In genomic region chr8:85365176-85365575, GRCm38 (mm10) we compare ENCODE assay signal across 12 mouse cellular contexts. TPM values are rescaled to one million over a fixed set of nuclear protein-coding genes. Genes with fewer than 3 reads are reported as not detected.
DNase-seq lines count a peak whose midpoint lies in the region; ATAC-seq and TF ChIP-seq lines count a peak whose summit lies in the region.
"Had no signal": no experiment of that assay in that cellular context is flagged by ENCODE, and none has a peak within 500 bp of the region (broad histone marks: within the 10 kb centered on the region; RNA-seq: fewer than 3 reads in every experiment).

No protein-coding gene starts in this region.

- TF ChIP-seq CTCF in lung, embryonic 14.5 days (IDR thresholded peaks at IDR 0.05; ENCODE audit: low read depth): no peak
- TF ChIP-seq CTCF in lung, adult 2 months (IDR thresholded peaks at IDR 0.05; ENCODE audit: insufficient read depth, low read length): no peak

- H3K27ac ChIP-seq in lung, embryonic 14.5 days (ENCODE audit: low read depth): peak overlapping the region; percentile 50; the same call in 1 of the 2 replicates
- no peak overlapping the region for H3K27ac ChIP-seq in embryonic facial prominence, embryonic 11.5 days (replicated peaks; ENCODE audit: low read depth, low read length)
- peak overlapping the region; percentile 96 to 99 for H3K27ac ChIP-seq in heart, embryonic 14.5 days (replicated peaks in 1 of 2; ENCODE audit: control insufficient read depth in 1 of 2, insufficient read depth in 1 of 2, low read depth in 2 of 2, low read length in 2 of 2)
- H3K27ac ChIP-seq in limb, embryonic 15.5 days: peak overlapping the region; percentile 43
- H3K27ac ChIP-seq in midbrain, embryonic 11.5 days (ENCODE audit: low read depth, low read length): no peak overlapping the region

- WGBS in lung, embryonic 14.5 days: 50% methylated on average over 6 of the region's 6 CpGs
- 67% methylated on average over 6 of the region's 6 CpGs for WGBS in lung, adult 2 months
- 32% methylated on average over 6 of the region's 6 CpGs for WGBS in embryonic facial prominence, embryonic 11.5 days
- WGBS in heart, embryonic 14.5 days: 21% methylated on average over 6 of the region's 6 CpGs
- WGBS in limb, embryonic 15.5 days: 43% methylated on average over 6 of the region's 6 CpGs
- 64% methylated on average over 6 of the region's 6 CpGs for WGBS in midbrain, embryonic 11.5 days

- no peak for TF ChIP-seq POLR2A in lung, adult 2 months (IDR thresholded peaks at IDR 0.05; ENCODE audit: borderline replicate concordance, extremely low read depth, low read depth, low read length)

- peaks cover 4% of the 10 kb centered on the region; the same call in 1 of the 2 replicates for H3K4me1 ChIP-seq in lung, embryonic 14.5 days (ENCODE audit: insufficient read depth)
- H3K4me1 ChIP-seq in lung, adult 2 months (ENCODE audit: control insufficient read depth, insufficient read depth, low read length): peaks cover 8% of the 10 kb centered on the region
- H3K4me1 ChIP-seq in embryonic facial prominence, embryonic 11.5 days (ENCODE audit: control insufficient read depth, insufficient read depth, low read length): no peaks in the 10 kb centered on the region
- H3K4me1 ChIP-seq in heart, embryonic 14.5 days (ENCODE audit: control insufficient read depth in 2 of 2, insufficient read depth in 2 of 2, low read length in 2 of 2): peaks cover 18 to 27% of the 10 kb centered on the region in 2 experiments
- peaks cover 14% of the 10 kb centered on the region for H3K4me1 ChIP-seq in limb, embryonic 15.5 days
- H3K4me1 ChIP-seq in midbrain, embryonic 11.5 days (ENCODE audit: control insufficient read depth, insufficient read depth, low read length): no peaks in the 10 kb centered on the region

- H3K9ac ChIP-seq in lung, embryonic 14.5 days: no peak overlapping the region
- no peak overlapping the region for H3K9ac ChIP-seq in embryonic facial prominence, embryonic 11.5 days (replicated peaks; ENCODE audit: low read length)
- H3K9ac ChIP-seq in heart, embryonic 14.5 days (ENCODE audit: low read length): peak overlapping the region; percentile 93
- no peak overlapping the region for H3K9ac ChIP-seq in limb, embryonic 15.5 days
- no peak overlapping the region for H3K9ac ChIP-seq in midbrain, embryonic 11.5 days (ENCODE audit: low read length)

- DNase-seq in lung, embryonic 14.5 days: peak; percentile 20
- DNase-seq in lung, adult 2 months: no peak
- DNase-seq in embryonic facial prominence, embryonic 11.5 days (ENCODE audit: low spot score): peak; percentile 55
- no peak for DNase-seq in right cerebral cortex, postnatal 14 days
- no peak for DNase-seq in midbrain, embryonic 11.5 days (ENCODE audit: low spot score, missing footprints)
- DNase-seq: cerebellum, adult 9-10 months; layer of hippocampus, postnatal 36 days; lung, postnatal 14 days had no signal

- no peaks in the 10 kb centered on the region for H3K9me3 ChIP-seq in lung, embryonic 14.5 days (ENCODE audit: low read depth, low read length)
- no peaks in the 10 kb centered on the region for H3K9me3 ChIP-seq in embryonic facial prominence, embryonic 11.5 days (replicated peaks; ENCODE audit: control insufficient read depth, low read length)
- no peaks in the 10 kb centered on the region for H3K9me3 ChIP-seq in heart, embryonic 14.5 days (ENCODE audit: control insufficient read depth, low read length)
- H3K9me3 ChIP-seq in limb, embryonic 15.5 days: no peaks in the 10 kb centered on the region
- H3K9me3 ChIP-seq in midbrain, embryonic 11.5 days (ENCODE audit: control insufficient read depth, low read length): no peaks in the 10 kb centered on the region

- H3K36me3 ChIP-seq in lung, embryonic 14.5 days (ENCODE audit: insufficient read depth): no peaks in the 10 kb centered on the region
- H3K36me3 ChIP-seq in embryonic facial prominence, embryonic 11.5 days (replicated peaks; ENCODE audit: control insufficient read depth, insufficient read depth, low read depth, low read length): no peaks in the 10 kb centered on the region
- peaks cover 7% of the 10 kb centered on the region for H3K36me3 ChIP-seq in heart, embryonic 14.5 days (ENCODE audit: control insufficient read depth, insufficient read depth, low read length)
- no peaks in the 10 kb centered on the region for H3K36me3 ChIP-seq in limb, embryonic 15.5 days
- no peaks in the 10 kb centered on the region for H3K36me3 ChIP-seq in midbrain, embryonic 11.5 days (ENCODE audit: control insufficient read depth, insufficient read depth, low read length)

- H3K27me3 ChIP-seq in lung, embryonic 14.5 days (ENCODE audit: insufficient read depth, low read length): no peaks in the 10 kb centered on the region
- H3K27me3 ChIP-seq in embryonic facial prominence, embryonic 11.5 days (ENCODE audit: control insufficient read depth, insufficient read depth, low read length): no peaks in the 10 kb centered on the region
- H3K27me3 ChIP-seq in heart, embryonic 14.5 days (ENCODE audit: control insufficient read depth, insufficient read depth, low read length): no peaks in the 10 kb centered on the region
- no peaks in the 10 kb centered on the region for H3K27me3 ChIP-seq in limb, embryonic 15.5 days
- H3K27me3 ChIP-seq in midbrain, embryonic 11.5 days (ENCODE audit: control insufficient read depth, insufficient read depth, low read length): no peaks in the 10 kb centered on the region

- no peak overlapping the region for H3K4me3 ChIP-seq in lung, embryonic 14.5 days (ENCODE audit: low read depth, low read length)
- H3K4me3 ChIP-seq in lung, adult 2 months (replicated peaks; ENCODE audit: extremely low read depth, low read depth, low read length): no peak overlapping the region
- no peak overlapping the region for H3K4me3 ChIP-seq in embryonic facial prominence, embryonic 11.5 days (ENCODE audit: low read depth, low read length)
- peak overlapping the region; percentile 65 to 67 for H3K4me3 ChIP-seq in heart, embryonic 14.5 days (ENCODE audit: control insufficient read depth in 1 of 2, insufficient read depth in 1 of 2, low read depth in 1 of 2, low read length in 2 of 2)
- H3K4me3 ChIP-seq in limb, embryonic 15.5 days: no peak overlapping the region
- H3K4me3 ChIP-seq in midbrain, embryonic 11.5 days (ENCODE audit: low read depth, low read length): no peak overlapping the region
- H3K4me3 ChIP-seq: myocyte had no signal

- no peak for ATAC-seq in lung, embryonic 14.5 days (ENCODE audit: insufficient read depth)
- ATAC-seq in embryonic facial prominence, embryonic 11.5 days (replicated peaks; ENCODE audit: insufficient number of reproducible peaks, low FRiP score, low TSS enrichment, low read depth): peak; percentile 18; the same call in 1 of the 2 replicates
- ATAC-seq in heart, embryonic 14.5 days (ENCODE audit: insufficient number of reproducible peaks, insufficient read depth, low FRiP score, low read depth): peak; percentile 88
- ATAC-seq in limb, embryonic 15.5 days (ENCODE audit: insufficient number of reproducible peaks, low FRiP score, low TSS enrichment, low read depth): 0 out of 2 replicates have a peak, but pooled peaks have one; percentile 52
- ATAC-seq in megakaryocyte-erythroid progenitor cell, adult 5-6 weeks (replicated peaks; ENCODE audit: low FRiP score, low TSS enrichment, poor library complexity, severe bottlenecking): no peak
- no peak for ATAC-seq in midbrain, embryonic 11.5 days (ENCODE audit: low FRiP score)

- no peak overlapping the region for H3K4me2 ChIP-seq in lung, embryonic 14.5 days
- H3K4me2 ChIP-seq in embryonic facial prominence, embryonic 11.5 days (ENCODE audit: low read depth, low read length): no peak overlapping the region
- peak overlapping the region; percentile 79 for H3K4me2 ChIP-seq in heart, embryonic 14.5 days (ENCODE audit: low read length)
- no peak overlapping the region for H3K4me2 ChIP-seq in limb, embryonic 15.5 days
- H3K4me2 ChIP-seq in midbrain, embryonic 11.5 days: no peak overlapping the region

RNA-seq across cellular contexts. Expression of gene Mylk3, which starts 21.0 kb away (rescaled TPM):
- 0.82 and 2.8 TPM in 2 replicates for polyA plus RNA-seq in lung, embryonic 14.5 days (2014; fragmentation: Nextera tagmentation; extraction: Ambion mirVana)
- 2.2 and 7.2 TPM in 2 replicates for polyA plus RNA-seq in lung, adult 2 months (2012; rRNA removed)
- 2.9 and 3.9 TPM in 2 replicates for polyA plus RNA-seq in embryonic facial prominence, embryonic 11.5 days (2014; fragmentation: Nextera tagmentation; extraction: Ambion mirVana)
- polyA plus RNA-seq in heart, embryonic 14.5 days (2014; fragmentation: Nextera tagmentation; extraction: Ambion mirVana): 244 and 271 TPM in 2 replicates
- 1.6 and 2.1 TPM in 2 replicates for polyA plus RNA-seq in limb, embryonic 15.5 days (2015; fragmentation: Nextera tagmentation; extraction: Ambion mirVana)
- total RNA-seq in megakaryocyte-erythroid progenitor cell, adult 5-6 weeks (2014; fragmentation: Nextera tagmentation): 39.2 and 40.3 TPM in 2 replicates
- total RNA-seq in megakaryocyte-erythroid progenitor cell, adult 5-6 weeks (2017): 24.3 and 31.6 TPM in 2 replicates
- 1.7 and 2.1 TPM in 2 replicates for polyA plus RNA-seq in midbrain, embryonic 11.5 days (2014; fragmentation: Nextera tagmentation; extraction: Ambion mirVana)

Comparison
In these comparisons a context has a peak if more than half of its experiments do, and no peak if none do; other contexts are left out.
1. DNase-seq: peak in lung, embryonic 14.5 days (single experiment) and embryonic facial prominence, embryonic 11.5 days (single experiment); none in lung, adult 2 months (single experiment), right cerebral cortex, postnatal 14 days (single experiment) and midbrain, embryonic 11.5 days (single experiment).
2. ATAC-seq: peak in embryonic facial prominence, embryonic 11.5 days (single experiment), heart, embryonic 14.5 days (single experiment) and limb, embryonic 15.5 days (single experiment); none in lung, embryonic 14.5 days (single experiment), megakaryocyte-erythroid progenitor cell, adult 5-6 weeks (single experiment) and midbrain, embryonic 11.5 days (single experiment).
3. H3K27ac ChIP-seq: peak in lung, embryonic 14.5 days (single experiment), heart, embryonic 14.5 days (2 of 2) and limb, embryonic 15.5 days (single experiment); none in embryonic facial prominence, embryonic 11.5 days (single experiment) and midbrain, embryonic 11.5 days (single experiment).
4. H3K4me3 ChIP-seq: peak in heart, embryonic 14.5 days (2 of 2); none in lung, embryonic 14.5 days (single experiment), lung, adult 2 months (single experiment), embryonic facial prominence, embryonic 11.5 days (single experiment), limb, embryonic 15.5 days (single experiment) and midbrain, embryonic 11.5 days (single experiment).
5. RNA of gene Mylk3, which starts 21.0 kb away (polyA plus RNA-seq): 244 to 271 TPM in heart, embryonic 14.5 days; 2.2 to 7.2 TPM in lung, adult 2 months, 2.9 to 3.9 TPM in embryonic facial prominence, embryonic 11.5 days, 1.7 to 2.1 TPM in midbrain, embryonic 11.5 days, 1.6 to 2.1 TPM in limb, embryonic 15.5 days and 0.82 to 2.8 TPM in lung, embryonic 14.5 days; every median in the first group is over 10 times any median in the second.